Mouse (Mus musculus) heart, adult 18-20 months (tissue): ENCODE data around the gene Gbe1. TPM values are rescaled to one million over a fixed set of nuclear protein-coding genes. Genes with fewer than 3 reads are reported as not detected.
A peak's percentile ranks its signal among the peaks of the same experiment; 100 is the strongest.

Experiments used
- DNase-seq, 2 experiments: peaks; one replicate each; pipeline ENCODE4 v3.0.0; 2021 to 2022; ENCODE audit warnings: mixed read lengths in 1 of 2
- total RNA-seq, 2 experiments: library from RNA; stranded (reverse); gene quantifications; 2 replicates each; pipeline ENCODE4 v1.2.3; 2021

The Gbe1 gene
- total RNA-seq, 2 experiments from 2014 or later = 48.0 to 59.6 TPM

- peak; percentile 58 to 75 for DNase-seq
Measured at GRCm38 (mm10) chr16:70353058-70353457, 39.3 kb downstream of the Gbe1 start.

- DNase-seq = no peak
Measured at GRCm38 (mm10) chr16:70358326-70358725, 44.6 kb downstream of the Gbe1 start.

- no peak for DNase-seq
Measured at GRCm38 (mm10) chr16:70365229-70365628, 51.5 kb downstream of the Gbe1 start.

- DNase-seq = no peak
Measured at GRCm38 (mm10) chr16:70381045-70381444, 67.3 kb downstream of the Gbe1 start.

- DNase-seq = no peak
Measured at GRCm38 (mm10) chr16:70385494-70385893, 71.7 kb downstream of the Gbe1 start.

GRCm38 (mm10) chr16:70387385-70387784 is 73.6 kb downstream of the Gbe1 start:
- DNase-seq = no peak

GRCm38 (mm10) chr16:70395276-70395675 is 81.5 kb downstream of the Gbe1 start:
- no peak for DNase-seq

- no peak for DNase-seq
Measured at GRCm38 (mm10) chr16:70407780-70408179, 94.0 kb downstream of the Gbe1 start.

GRCm38 (mm10) chr16:70421077-70421476 is 107.3 kb downstream of the Gbe1 start:
- DNase-seq = no peak

GRCm38 (mm10) chr16:70449520-70449919 is 135.8 kb downstream of the Gbe1 start:
- DNase-seq = no peak

GRCm38 (mm10) chr16:70475583-70475982 is 161.8 kb downstream of the Gbe1 start:
- no peak for DNase-seq

- DNase-seq = no peak
Measured at GRCm38 (mm10) chr16:70476161-70476560, 162.4 kb downstream of the Gbe1 start.

- no peak for DNase-seq
Measured at GRCm38 (mm10) chr16:70480494-70480893, 166.7 kb downstream of the Gbe1 start.

- no peak for DNase-seq
Measured at GRCm38 (mm10) chr16:70506457-70506856, 192.7 kb downstream of the Gbe1 start.

GRCm38 (mm10) chr16:70510938-70511337 is 197.2 kb downstream of the Gbe1 start:
- DNase-seq = no peak

- no peak for DNase-seq
Measured at GRCm38 (mm10) chr16:70522861-70523260, 209.1 kb downstream of the Gbe1 start.

- no peak for DNase-seq
Measured at GRCm38 (mm10) chr16:70523566-70523965, 209.8 kb downstream of the Gbe1 start.

- no peak for DNase-seq
Measured at GRCm38 (mm10) chr16:70524273-70524672, 210.5 kb downstream of the Gbe1 start.

- no peak for DNase-seq
Measured at GRCm38 (mm10) chr16:70527224-70527623, 213.5 kb downstream of the Gbe1 start.

GRCm38 (mm10) chr16:70535224-70535623 is 221.5 kb downstream of the Gbe1 start:
- DNase-seq = no peak

GRCm38 (mm10) chr16:70550835-70551234 is 237.1 kb downstream of the Gbe1 start:
- DNase-seq = no peak

GRCm38 (mm10) chr16:70561635-70562348 is 248.0 kb downstream of the Gbe1 start:
- peak; percentile 74 to 81 for DNase-seq

- DNase-seq = no peak
Measured at GRCm38 (mm10) chr16:70562574-70562973, 248.8 kb downstream of the Gbe1 start.

- peak in 1 of 2 experiments; percentile 11 for DNase-seq
Measured at GRCm38 (mm10) chr16:70563456-70563855, 249.7 kb downstream of the Gbe1 start.
